Mouse (Mus musculus): ENCODE measurements around the gene Rhof. TPM values are rescaled to one million over a fixed set of nuclear protein-coding genes. Genes with fewer than 3 reads are reported as not detected.
A peak's percentile ranks its signal among the peaks of the same experiment; 100 is the strongest.

The Rhof gene
- polyA plus RNA-seq, 1 experiment from 2014 or later, result 3.7 TPM

DNA sequence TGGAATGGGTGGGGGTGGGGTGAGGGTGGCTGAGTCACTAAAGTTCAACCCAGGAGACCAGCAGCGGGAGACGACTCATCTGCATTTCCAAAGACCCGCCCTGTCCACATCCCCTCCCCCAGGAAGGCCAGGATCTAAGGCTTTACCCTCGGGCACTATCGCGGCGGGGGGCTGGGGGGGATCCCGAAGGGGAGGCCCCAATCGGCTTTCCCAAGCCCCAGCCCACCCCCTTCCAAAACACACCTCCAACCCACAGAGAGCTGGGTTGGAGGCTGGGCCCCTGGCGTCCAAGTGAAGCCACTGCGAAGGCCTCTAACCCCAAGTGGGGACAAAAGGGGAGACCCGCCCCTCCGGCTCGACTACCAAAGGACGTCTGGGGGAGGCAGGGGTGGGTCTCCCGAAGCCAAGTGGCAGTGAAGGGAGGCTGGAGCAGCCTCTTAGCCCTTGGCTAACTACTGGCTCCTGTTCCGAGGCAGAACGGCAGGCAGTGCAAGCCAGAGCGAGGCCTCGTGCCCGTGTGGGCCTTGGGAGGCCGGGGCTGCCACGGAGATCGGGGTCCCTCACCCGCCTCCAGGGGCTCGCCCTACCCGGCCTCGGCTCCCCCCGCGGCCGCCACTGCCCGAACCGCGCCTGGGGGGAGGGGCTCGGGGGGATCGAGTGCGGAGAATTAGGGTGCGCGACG, 5.9 kb upstream of the Rhof start:
- Histone ChIP-seq H3K4me1 (peaks cover 53% of the 10 kb centered on the region), H3K36me3 (peaks cover 13% of the 10 kb centered on the region), H3K4me3 (peak overlapping the region; percentile 94), H3K9me3 (no peaks in the 10 kb centered on the region), H3K27ac (peak overlapping the region; percentile 100), H3K9ac (peak overlapping the region; percentile 100), H3K27me3 (no peaks in the 10 kb centered on the region), H3K4me2 (replicated peaks) (peak overlapping the region; percentile 98)
- ATAC-seq (ENCODE audit: low FRiP score, low read depth), result no peak; the same call in 1 of the 2 replicates
- under 1% methylated on average over 35 of the region's 40 CpGs for WGBS

DNA sequence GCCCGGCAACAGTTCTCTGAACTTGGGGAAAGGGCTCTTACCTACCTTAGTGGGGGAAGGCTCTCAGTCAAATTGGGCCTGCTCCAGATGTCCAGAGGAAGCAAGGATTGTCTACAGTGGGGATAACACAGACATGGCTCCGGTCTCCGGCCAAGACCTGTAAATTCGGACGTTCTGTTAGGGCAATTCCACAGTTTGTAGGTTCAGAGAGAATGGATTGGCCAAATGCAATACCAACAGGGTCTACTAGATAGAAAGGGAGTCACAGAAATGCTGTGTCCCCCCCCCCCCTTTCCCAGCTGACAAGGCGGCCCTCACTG, 5.4 kb upstream of the Rhof start:
- H3K9ac ChIP-seq, result peak overlapping the region; percentile 100
- no peaks in the 10 kb centered on the region for H3K9me3 ChIP-seq
- peaks cover 13% of the 10 kb centered on the region for H3K36me3 ChIP-seq
- H3K4me3 ChIP-seq, result peak overlapping the region; percentile 94
- 2% methylated on average over 6 of the region's 6 CpGs for WGBS
- peak overlapping the region; percentile 100 for H3K27ac ChIP-seq
- H3K27me3 ChIP-seq, result no peaks in the 10 kb centered on the region
- peak overlapping the region; percentile 98 for H3K4me2 ChIP-seq (replicated peaks)
- peaks cover 57% of the 10 kb centered on the region for H3K4me1 ChIP-seq
- no peak for ATAC-seq (ENCODE audit: low FRiP score, low read depth)

DNA sequence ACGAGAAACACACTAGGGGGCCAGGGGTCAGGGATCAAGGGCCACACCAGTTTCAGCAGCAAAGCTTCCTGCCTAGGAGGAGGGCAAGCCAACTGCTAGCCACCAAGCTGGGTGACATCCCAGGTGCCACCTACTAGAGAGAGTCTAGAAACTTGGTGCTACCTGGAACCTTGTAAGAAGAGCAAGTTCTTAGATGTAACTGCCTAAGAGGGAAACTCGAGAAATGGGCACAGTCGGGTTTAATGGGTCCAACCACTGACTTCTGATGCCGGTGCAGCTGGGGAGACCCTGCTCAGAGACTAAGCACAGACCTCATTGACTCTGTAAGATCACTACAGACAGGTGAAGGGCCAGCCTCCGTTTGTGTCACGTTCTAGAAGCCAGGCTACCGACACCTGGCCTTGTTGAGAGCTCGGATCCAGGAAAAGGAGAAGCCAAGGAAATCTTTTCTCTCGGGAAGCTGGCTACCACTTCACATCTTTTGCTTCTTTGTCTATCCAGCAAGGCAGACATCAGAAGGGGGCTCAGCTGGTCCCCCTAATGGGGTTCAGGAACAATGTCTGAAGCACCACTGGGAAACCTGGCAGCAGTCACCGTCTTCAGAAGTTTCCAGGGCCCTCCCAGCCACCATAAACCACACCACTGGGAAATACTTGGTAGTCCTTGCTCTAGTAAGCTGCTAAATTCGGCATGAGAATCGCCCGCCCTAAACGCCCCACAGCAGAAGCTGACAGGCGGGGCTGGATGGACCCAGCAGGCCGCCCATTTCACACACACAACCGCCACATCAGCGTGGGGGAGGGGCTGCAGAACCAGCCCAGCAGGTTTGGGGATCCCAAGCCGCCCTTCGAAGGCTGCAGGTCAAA, 4.8 kb upstream of the Rhof start:
- Histone ChIP-seq H3K27me3 (no peaks in the 10 kb centered on the region), H3K4me1 (peaks cover 63% of the 10 kb centered on the region), H3K4me2 (replicated peaks) (peak overlapping the region; percentile 98), H3K36me3 (peaks cover 13% of the 10 kb centered on the region), H3K27ac (peak overlapping the region; percentile 100), H3K9me3 (no peaks in the 10 kb centered on the region), H3K9ac (peak overlapping the region; percentile 100), H3K4me3 (peak overlapping the region; percentile 94)
- no peak for ATAC-seq (ENCODE audit: low FRiP score, low read depth)
- 2% methylated on average over 20 of the region's 20 CpGs for WGBS

DNA sequence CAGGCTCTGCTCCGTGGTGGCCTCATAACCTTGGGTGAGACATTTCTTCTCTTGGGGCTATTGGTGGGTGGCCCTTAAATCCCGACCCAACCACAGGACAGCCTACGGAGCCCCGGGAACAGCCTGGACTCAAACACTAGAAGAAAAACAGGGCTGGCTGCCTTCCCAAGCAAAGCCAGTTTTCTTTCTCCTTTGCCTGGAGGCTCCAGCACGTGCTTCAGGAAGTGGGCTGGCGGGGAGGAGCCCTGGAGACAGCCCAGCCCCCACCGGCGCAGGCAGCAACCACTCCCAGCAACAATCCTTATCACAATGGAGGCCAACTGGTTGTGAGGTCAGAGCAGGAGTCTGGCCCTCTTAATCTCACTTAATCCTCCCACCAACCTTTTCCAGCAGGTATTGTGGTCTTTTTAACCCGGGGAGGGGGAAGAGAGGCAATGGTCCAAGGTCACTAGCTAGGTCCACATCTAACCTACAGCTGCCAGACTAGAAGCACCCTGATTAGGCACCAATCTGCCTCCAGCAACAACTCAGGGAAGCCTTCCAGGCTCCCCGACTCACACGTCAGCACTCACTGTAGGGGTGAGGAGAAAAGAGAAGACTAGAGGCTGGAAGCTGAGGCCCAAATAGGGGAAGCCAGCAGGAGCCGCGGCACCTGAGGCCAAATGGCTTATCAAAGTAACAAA, 4.0 kb upstream of the Rhof start:
- Histone ChIP-seq H3K36me3 (peaks cover 13% of the 10 kb centered on the region), H3K27me3 (no peaks in the 10 kb centered on the region), H3K9me3 (no peaks in the 10 kb centered on the region), H3K27ac (peak overlapping the region; percentile 100), H3K4me2 (replicated peaks) (peak overlapping the region; percentile 98), H3K4me1 (peaks cover 71% of the 10 kb centered on the region), H3K4me3 (peak overlapping the region; percentile 94), H3K9ac (peak overlapping the region; percentile 100)
- 2% methylated on average over 13 of the region's 13 CpGs for WGBS
- peak; percentile 37 for ATAC-seq (ENCODE audit: low FRiP score, low read depth)

DNA sequence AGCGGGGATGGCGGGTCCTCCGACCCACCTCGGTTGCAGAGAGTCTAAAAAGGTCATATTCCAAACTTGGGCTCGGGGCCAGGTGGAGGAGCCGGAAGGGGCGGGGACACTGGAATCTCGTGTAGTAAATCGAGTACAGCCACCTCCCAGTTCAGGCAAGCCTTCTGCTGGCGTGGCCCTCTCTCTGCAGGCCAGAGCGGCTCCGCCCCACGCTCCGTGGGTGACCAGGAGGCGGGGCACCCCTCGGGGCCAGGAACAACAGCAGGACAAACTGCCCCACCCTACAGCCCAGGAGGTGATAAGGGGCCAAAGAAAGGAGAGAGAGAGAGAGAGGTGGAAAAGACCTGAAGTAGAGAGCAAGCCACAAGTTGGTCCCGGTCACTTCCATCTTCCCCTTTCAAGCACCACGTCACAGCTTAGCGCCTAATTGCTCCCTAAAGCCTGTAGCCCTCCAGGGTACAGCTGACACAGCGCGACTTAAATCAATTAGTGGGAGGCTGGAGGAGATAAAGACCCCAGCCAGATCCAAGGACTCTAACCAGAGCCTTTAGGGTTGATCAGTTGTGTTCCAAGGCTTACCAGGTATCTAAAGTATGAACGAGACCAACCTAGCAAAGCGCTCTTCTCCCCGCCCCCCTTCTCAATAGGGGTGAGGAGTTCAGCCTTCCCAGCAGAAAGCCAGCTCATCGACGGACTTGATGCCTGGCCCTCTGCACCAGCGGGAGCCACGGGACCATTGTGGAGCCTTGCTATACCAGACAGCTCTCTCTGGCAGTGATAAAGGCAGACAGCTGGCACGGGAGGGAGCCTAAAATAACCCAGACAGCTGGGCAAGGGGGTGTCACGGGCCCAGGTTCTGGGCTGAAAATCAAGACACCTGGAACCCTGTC, 3.2 kb upstream of the Rhof start:
- 2% methylated on average over 30 of the region's 30 CpGs for WGBS
- Histone ChIP-seq H3K9ac (peak overlapping the region; percentile 100), H3K9me3 (no peaks in the 10 kb centered on the region), H3K36me3 (peaks cover 14% of the 10 kb centered on the region), H3K27me3 (no peaks in the 10 kb centered on the region), H3K4me3 (peak overlapping the region; percentile 94), H3K4me2 (replicated peaks) (peak overlapping the region; percentile 98), H3K27ac (peak overlapping the region; percentile 100), H3K4me1 (peaks cover 78% of the 10 kb centered on the region)
- ATAC-seq (ENCODE audit: low FRiP score, low read depth), result peak; percentile 11; the same call in 1 of the 2 replicates

DNA sequence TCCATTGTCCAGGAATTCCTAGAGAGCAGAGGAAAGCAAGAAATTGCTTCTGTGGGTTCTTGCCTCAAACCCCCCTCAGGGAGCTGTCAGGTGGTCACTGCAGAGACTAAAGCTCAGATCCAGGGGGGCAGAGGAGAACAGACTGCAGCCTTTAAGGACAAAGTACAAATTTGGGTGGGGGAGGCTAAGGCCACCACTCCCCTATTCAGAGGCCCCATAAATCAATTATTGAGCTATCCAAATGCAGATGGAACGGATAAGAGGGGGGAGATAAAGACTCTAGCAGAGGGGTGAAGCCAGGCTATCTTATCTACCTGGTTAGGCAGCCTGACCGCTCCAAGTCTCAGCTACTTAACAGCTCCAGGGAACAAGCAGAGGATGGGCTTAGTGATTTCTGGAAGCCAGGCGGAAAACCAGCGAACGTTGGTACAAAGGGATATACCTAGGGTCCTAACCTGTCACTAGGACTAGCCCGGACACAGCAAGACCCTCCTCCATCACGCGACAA, 2.4 kb upstream of the Rhof start:
- ATAC-seq (ENCODE audit: low FRiP score, low read depth), result no peak
- no peaks in the 10 kb centered on the region for H3K9me3 ChIP-seq
- peaks cover 79% of the 10 kb centered on the region for H3K4me1 ChIP-seq
- H3K27ac ChIP-seq, result peak overlapping the region; percentile 100
- H3K9ac ChIP-seq, result peak overlapping the region; percentile 100
- peaks cover 20% of the 10 kb centered on the region for H3K36me3 ChIP-seq
- 19% methylated on average over 8 of the region's 8 CpGs for WGBS
- peak overlapping the region; percentile 98 for H3K4me2 ChIP-seq (replicated peaks)
- peak overlapping the region; percentile 94 for H3K4me3 ChIP-seq
- no peaks in the 10 kb centered on the region for H3K27me3 ChIP-seq

DNA sequence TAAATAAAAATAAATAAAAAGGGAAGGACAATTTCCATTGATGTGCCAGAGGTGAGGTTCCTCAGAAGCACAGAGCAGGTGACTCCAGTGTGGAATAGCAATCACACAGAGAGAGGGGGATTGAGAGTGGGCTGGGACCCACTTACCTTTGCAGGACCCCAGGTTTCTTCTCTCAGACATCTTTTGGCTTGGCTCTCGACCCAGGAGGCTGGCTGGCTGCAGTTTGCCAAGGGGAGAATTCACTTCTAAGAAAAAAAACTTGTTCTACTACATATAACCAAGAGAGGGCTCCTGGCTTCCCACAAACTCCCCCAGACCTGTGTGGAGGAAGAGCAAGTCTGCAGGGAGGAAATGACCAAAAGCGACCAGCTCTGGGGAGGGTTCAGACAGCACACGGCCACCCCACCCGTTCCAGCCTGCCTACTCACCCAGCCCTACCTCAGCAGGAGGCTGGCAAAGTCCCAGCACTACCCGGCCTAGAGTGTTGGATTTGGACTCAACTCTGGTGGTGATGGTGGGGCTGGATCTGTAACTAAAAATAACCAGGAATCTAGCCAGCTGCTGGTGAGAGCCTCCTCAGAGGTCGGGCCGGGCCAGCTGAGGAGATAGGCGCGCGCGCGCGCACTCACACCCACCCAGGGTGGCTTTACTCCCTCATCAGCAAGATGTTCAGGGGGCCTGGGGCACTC, 1.8 kb upstream of the Rhof start:
- WGBS, result 39% methylated on average over 13 of the region's 13 CpGs
- peak overlapping the region; percentile 98 for H3K4me2 ChIP-seq (replicated peaks)
- no peaks in the 10 kb centered on the region for H3K9me3 ChIP-seq

DNA sequence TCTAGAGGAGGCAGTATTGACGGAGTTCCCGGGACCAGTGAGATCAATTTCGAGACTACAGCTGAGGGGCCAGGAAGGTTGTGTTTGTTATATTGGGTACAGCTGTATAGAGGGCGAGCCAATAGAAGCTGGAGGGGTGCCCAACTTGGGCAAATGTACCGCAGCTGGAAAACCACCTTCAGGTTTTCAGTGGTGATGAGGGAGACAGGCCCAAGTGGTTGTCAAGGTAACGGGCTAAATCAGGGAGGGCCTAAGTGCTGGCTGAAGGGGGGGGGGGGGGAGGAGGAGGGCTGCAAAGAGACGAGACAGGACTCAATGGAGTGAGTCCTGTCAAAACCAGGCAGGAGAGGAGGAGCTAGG, 1.3 kb upstream of the Rhof start:
- Histone ChIP-seq H3K27ac (peak overlapping the region; percentile 100), H3K36me3 (peaks cover 31% of the 10 kb centered on the region)

More for the DNA sequence above, 1.8 kb upstream of the Rhof start:
- Histone ChIP-seq H3K9ac (peak overlapping the region; percentile 100), H3K36me3 (peaks cover 26% of the 10 kb centered on the region), H3K27me3 (no peaks in the 10 kb centered on the region), H3K27ac (peak overlapping the region; percentile 100), H3K4me3 (peak overlapping the region; percentile 94), H3K4me1 (peaks cover 79% of the 10 kb centered on the region)
- ATAC-seq (ENCODE audit: low FRiP score, low read depth), result no peak

DNA sequence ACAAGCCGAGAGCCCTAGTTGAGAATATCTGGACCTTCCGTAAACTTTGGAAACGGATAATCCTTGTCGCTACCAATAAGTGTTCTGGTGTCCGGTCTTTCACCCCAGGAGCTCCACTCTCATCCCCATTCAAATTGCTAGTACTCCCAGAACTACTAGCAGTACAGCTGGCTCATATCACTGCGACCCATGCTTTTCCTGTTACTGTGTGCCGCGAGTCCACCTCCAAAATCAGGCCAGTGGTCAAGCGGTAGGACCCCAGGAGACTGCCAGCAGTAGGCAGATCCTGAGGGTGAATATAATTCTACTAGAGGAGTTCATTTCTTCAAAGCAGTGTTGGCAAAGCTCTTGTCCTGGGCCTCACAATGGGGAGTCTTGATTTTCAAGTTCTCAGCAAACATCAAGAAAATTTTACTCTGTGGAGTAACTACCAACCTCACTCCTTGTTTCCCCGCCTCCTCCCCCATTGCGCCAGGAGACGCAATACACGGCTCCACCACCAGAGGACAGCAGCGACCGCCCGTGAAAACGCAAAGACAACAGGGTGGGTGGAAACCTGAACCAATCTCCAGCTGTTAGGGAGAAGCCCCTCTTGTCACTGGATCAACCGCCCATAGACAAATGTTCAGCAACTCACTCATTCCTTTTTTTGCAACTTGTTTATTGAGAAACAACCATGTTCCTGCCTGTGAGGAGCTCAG, 741 bp upstream of the Rhof start:
- Histone ChIP-seq H3K9ac (0 out of 2 replicates have a peak overlapping the region, but pooled peaks have one; percentile 70), H3K27me3 (no peaks in the 10 kb centered on the region), H3K4me3 (peak overlapping the region; percentile 44), H3K36me3 (peaks cover 36% of the 10 kb centered on the region), H3K4me2 (replicated peaks) (peak overlapping the region; percentile 98), H3K9me3 (no peaks in the 10 kb centered on the region), H3K4me1 (peaks cover 75% of the 10 kb centered on the region), H3K27ac (peak overlapping the region; percentile 100)
- WGBS, result 19% methylated on average over 18 of the region's 18 CpGs
- ATAC-seq (ENCODE audit: low FRiP score, low read depth), result 0 out of 2 replicates have a peak, but pooled peaks have one; percentile 3

More for the DNA sequence above, 1.3 kb upstream of the Rhof start:
- Histone ChIP-seq H3K9ac (no peak overlapping the region), H3K4me2 (replicated peaks) (peak overlapping the region; percentile 98), H3K4me1 (peaks cover 79% of the 10 kb centered on the region), H3K27me3 (no peaks in the 10 kb centered on the region), H3K4me3 (peak overlapping the region; percentile 44; the same call in 1 of the 2 replicates), H3K9me3 (no peaks in the 10 kb centered on the region)
- 19% methylated on average over 7 of the region's 7 CpGs for WGBS
- ATAC-seq (ENCODE audit: low FRiP score, low read depth), result 0 out of 2 replicates have a peak, but pooled peaks have one; percentile 5

DNA sequence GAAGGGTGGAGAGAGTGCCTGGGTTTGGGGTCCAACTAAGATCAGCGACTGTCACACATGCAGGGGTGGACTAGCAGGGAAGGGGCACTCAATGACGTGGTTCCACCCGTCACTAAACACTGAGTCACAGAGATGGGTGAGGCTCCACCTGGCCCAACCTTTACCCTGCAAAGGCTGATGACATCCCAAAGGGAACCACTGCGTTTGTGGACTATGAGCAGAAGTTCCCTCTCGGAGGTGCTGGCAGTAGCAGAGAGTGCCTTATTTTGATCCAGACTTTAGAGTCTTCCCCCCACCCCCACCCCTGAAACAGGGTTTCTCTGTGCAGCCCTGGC, 1.7 kb downstream of the Rhof start:
- WGBS, result 84% methylated on average over 5 of the region's 5 CpGs
- no peak for ATAC-seq (ENCODE audit: low FRiP score, low read depth)

More for the DNA sequence above, 1.7 kb downstream of the Rhof start:
- no peak overlapping the region for H3K4me3 ChIP-seq
- peaks cover 45% of the 10 kb centered on the region for H3K36me3 ChIP-seq
- H3K27me3 ChIP-seq, result no peaks in the 10 kb centered on the region
- no peak overlapping the region for H3K4me2 ChIP-seq (replicated peaks)
- peaks cover 50% of the 10 kb centered on the region for H3K4me1 ChIP-seq
- no peak overlapping the region for H3K27ac ChIP-seq
- no peak overlapping the region for H3K9ac ChIP-seq
- no peaks in the 10 kb centered on the region for H3K9me3 ChIP-seq

Data from limb, embryonic 13.5 days (tissue).